In genomic region chr7:30823675-30824074, GRCm38 (mm10) we compare ENCODE assay signal across 14 mouse cellular contexts. TPM values are rescaled to one million over a fixed set of nuclear protein-coding genes. Genes with fewer than 3 reads are reported as not detected.
"Had no signal": no experiment of that assay in that cellular context is flagged by ENCODE, and none has a peak within 500 bp of the region (broad histone marks: within the 10 kb centered on the region; RNA-seq: fewer than 3 reads in every experiment).

Gene Ffar2 (minus strand): TSS chr7:30823775.

- DNase-seq: kidney, adult 2 months; kidney, postnatal 14 days; layer of hippocampus, adult 9-11 months; left cerebral cortex, postnatal 4 days; lung, adult 18-20 months; right cerebral cortex, postnatal 14 days; thymus, adult 18-20 months; thymus, postnatal 14 days had no signal

- H3K4me3 ChIP-seq: kidney, embryonic 15.5 days; limb, embryonic 13.5 days; midbrain, embryonic 13.5 days had no signal

- H3K27ac ChIP-seq: kidney, embryonic 15.5 days; limb, embryonic 13.5 days; liver, embryonic 14.5 days; midbrain, embryonic 13.5 days had no signal

- H3K4me1 ChIP-seq: limb, embryonic 13.5 days; midbrain, embryonic 13.5 days had no signal

- ATAC-seq: midbrain, embryonic 13.5 days had no signal

- H3K27me3 ChIP-seq: kidney, embryonic 15.5 days; limb, embryonic 13.5 days; midbrain, embryonic 13.5 days had no signal

- H3K36me3 ChIP-seq: kidney, embryonic 15.5 days; limb, embryonic 13.5 days; midbrain, embryonic 13.5 days had no signal

- H3K9me3 ChIP-seq: kidney, embryonic 15.5 days; limb, embryonic 13.5 days; midbrain, embryonic 13.5 days had no signal

- H3K4me2 ChIP-seq: kidney, embryonic 15.5 days; limb, embryonic 13.5 days; midbrain, embryonic 13.5 days had no signal

- H3K9ac ChIP-seq: kidney, embryonic 15.5 days; limb, embryonic 13.5 days; liver, embryonic 14.5 days; midbrain, embryonic 13.5 days had no signal

RNA-seq across cellular contexts. Expression of gene Ffar2, which starts in this region (rescaled TPM):
- total RNA-seq: left cerebral cortex, postnatal 4 days; midbrain, postnatal 0 days had no signal
- polyA plus RNA-seq: limb, embryonic 13.5 days; liver, adult 2 months had no signal
